Mouse (Mus musculus) cortical plate, adult 2 months (tissue): ENCODE data around the gene Btbd3. TPM values are rescaled to one million over a fixed set of nuclear protein-coding genes. Genes with fewer than 3 reads are reported as not detected.

Source experiments
- H3K27ac ChIP-seq: fragments of 200-500 bp; 2 replicates; pipeline ENCODE4 v1.5.1; 2012; ENCODE audit warnings: low read length, control low read depth, inconsistent platforms; ENCODE audit not compliant: insufficient read depth
- H3K4me1 ChIP-seq: fragments of 200-500 bp; 2 replicates; pipeline ENCODE4 v1.6.1; 2011; ENCODE audit warnings: low read length; ENCODE audit not compliant: control insufficient read depth, insufficient read depth
- H3K4me3 ChIP-seq: fragments of 200-500 bp; 2 replicates; pipeline ENCODE4 v1.5.1; 2011; ENCODE audit warnings: mild to moderate bottlenecking, low read length, control low read depth; ENCODE audit not compliant: insufficient read depth
- CTCF ChIP-seq: fragments of 200-500 bp; IDR thresholded peaks from 2 replicates; pipeline ENCODE4 v1.5.1; 2011; ENCODE audit warnings: mild to moderate bottlenecking, control low read depth, low read length; ENCODE audit not compliant: insufficient read depth; ENCODE audit errors: extremely low read depth
- POLR2A ChIP-seq: fragments of 200-500 bp; IDR thresholded peaks from 2 replicates; pipeline ENCODE4 v1.6.1; 2011; ENCODE audit warnings: mild to moderate bottlenecking, low read length, control low read depth; ENCODE audit not compliant: insufficient read depth; ENCODE audit errors: extremely low read depth
- polyA plus RNA-seq: library from polyadenylated mRNA; depleted of rRNA; stranded (reverse); fragments of >200 nt; gene quantifications from 2 replicates; pipeline ENCODE4 v1.2.3, GENCODE M21; 2012

Btbd3 gene
- polyA plus RNA-seq, 1 experiment, result 76.4 TPM

GRCm38 (mm10) chr2:138365391-138365790 is 109.0 kb downstream of the Btbd3 start:
- TF ChIP-seq CTCF, result no peak
- no peak for TF ChIP-seq POLR2A
- Histone ChIP-seq H3K4me3 (no peak overlapping the region), H3K27ac (no peak overlapping the region), H3K4me1 (no peaks in the 10 kb centered on the region; the same call in 1 of the 2 replicates)

DNA sequence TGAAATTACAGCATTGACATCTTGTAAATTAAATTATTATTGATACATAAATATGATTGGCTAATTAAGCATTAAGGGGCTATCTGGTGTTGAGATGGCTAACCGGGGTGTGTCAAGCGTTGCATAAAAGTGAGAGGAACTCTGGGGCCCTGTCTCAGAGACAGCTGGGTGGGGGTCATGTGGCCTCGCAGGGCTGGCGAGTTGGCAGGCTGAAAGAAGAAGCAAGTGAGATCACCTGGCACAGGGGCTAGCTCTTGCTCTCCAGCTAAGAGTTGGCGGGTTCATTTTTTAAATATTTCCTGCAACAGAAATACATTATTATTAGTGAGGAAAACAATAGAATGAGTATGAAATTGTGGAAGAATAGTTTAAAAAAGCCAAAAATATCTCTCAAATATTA is 118.2 kb downstream of the Btbd3 start:
- H3K27ac ChIP-seq, result no peak overlapping the region
- no peaks in the 10 kb centered on the region for H3K4me1 ChIP-seq
- TF ChIP-seq CTCF (no peak), POLR2A (no peak)
- no peak overlapping the region for H3K4me3 ChIP-seq

DNA sequence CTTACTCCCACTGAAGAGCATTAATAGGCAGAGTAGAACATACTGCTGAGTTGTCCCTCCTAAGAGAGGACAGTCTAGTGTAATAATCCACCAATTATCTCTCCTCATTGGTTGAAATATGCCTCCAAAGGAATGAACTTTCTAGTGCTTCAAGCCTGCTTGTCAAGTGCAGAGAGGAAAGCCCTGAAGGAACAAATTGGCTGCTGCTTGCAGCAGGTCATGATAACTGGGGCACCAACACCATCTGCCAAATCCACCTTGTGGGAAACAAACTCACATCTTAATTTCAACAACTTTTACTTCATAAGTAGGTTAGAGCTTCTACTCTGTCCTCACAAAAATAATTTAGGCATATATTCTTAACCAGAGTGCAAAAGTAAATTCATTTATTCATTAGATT is 122.5 kb downstream of the Btbd3 start:
- Histone ChIP-seq H3K27ac (no peak overlapping the region), H3K4me3 (no peak overlapping the region), H3K4me1 (no peaks in the 10 kb centered on the region)
- no peak for TF ChIP-seq CTCF
- TF ChIP-seq POLR2A, result no peak

GRCm38 (mm10) chr2:138384762-138385161 is 128.4 kb downstream of the Btbd3 start:
- no peaks in the 10 kb centered on the region for H3K4me1 ChIP-seq
- no peak overlapping the region for H3K4me3 ChIP-seq
- no peak overlapping the region for H3K27ac ChIP-seq
- TF ChIP-seq POLR2A (no peak), CTCF (no peak)

DNA sequence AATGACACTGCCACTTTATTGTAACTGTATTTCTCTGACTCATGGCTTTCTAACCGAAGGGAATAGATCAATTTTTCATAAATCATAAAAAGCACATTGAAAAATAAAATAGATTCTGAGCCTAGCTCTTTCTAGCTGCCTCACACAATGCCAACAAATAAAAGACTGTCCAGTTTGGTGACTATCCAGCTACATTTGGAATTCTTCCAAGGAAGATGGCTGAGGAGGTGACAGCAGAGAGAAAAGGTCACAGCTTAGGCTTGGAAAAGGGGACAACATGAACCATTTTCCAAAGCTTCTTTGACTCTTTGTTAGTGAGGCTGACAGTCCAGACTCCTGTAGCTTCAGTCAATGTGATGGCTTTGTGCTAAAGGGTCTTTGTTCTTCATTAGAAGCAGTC is 132.2 kb downstream of the Btbd3 start:
- Histone ChIP-seq H3K4me1 (no peaks in the 10 kb centered on the region), H3K4me3 (no peak overlapping the region), H3K27ac (no peak overlapping the region)
- no peak for TF ChIP-seq POLR2A
- no peak for TF ChIP-seq CTCF

DNA sequence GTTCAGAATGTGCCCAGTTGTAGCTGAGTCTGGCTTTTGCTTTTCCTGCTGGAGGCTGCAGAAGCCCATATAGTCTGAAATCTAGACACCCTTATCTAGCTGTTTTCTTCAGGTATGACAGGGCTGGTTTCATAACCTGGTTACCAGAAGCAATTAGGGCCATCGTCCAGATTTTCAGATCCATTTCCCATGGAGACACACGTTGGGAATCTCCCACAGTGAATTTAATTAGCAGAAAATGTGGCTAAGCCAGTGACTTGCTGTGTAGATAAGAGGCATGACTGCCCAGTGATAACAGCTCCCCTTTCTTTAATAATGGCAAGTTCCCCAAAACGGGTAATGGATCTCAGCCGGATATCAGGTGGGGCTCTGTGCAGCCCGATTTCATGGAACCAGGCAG is 146.7 kb downstream of the Btbd3 start:
- Histone ChIP-seq H3K4me3 (no peak overlapping the region), H3K27ac (no peak overlapping the region), H3K4me1 (no peaks in the 10 kb centered on the region; the same call in 1 of the 2 replicates)
- no peak for TF ChIP-seq POLR2A
- TF ChIP-seq CTCF, result no peak

DNA sequence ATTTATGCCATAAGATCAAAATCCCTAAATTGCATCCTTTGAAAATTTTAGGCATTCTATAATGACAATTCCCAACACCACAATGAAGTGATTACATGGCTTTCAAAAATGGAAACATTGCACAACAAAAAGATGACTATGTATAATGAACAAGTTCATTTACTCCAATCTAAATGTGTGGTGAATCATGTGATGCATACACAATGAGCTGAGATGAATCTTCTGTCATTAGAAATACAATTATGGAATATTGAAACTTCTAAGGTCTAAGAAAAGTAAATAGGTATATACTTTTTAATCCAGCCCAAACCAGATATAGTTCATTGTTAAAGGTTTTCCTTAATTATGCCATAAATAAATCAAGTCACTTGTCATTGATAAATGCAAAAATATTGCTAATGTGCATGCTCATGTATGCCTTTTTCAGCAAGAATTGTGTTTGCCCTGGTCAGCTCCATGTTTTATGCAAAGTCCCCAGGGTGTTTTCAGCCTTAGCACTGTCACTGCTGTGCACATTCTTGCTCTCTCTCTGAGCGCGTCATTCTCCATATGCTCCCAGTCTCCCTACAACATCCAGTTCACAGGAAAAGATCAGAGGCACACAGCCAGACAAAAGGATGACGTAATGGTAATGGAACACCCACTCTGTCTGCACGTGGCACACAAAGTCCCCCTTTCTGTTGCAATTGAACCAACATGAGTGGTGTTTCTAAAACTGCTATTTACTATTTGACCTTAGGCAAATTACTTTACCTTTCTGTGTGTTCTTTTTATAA is 149.6 kb downstream of the Btbd3 start:
- H3K4me1 ChIP-seq, result no peaks in the 10 kb centered on the region; the same call in 1 of the 2 replicates
- TF ChIP-seq POLR2A, result no peak
- no peak for TF ChIP-seq CTCF
- H3K4me3 ChIP-seq, result no peak overlapping the region
- H3K27ac ChIP-seq, result no peak overlapping the region

DNA sequence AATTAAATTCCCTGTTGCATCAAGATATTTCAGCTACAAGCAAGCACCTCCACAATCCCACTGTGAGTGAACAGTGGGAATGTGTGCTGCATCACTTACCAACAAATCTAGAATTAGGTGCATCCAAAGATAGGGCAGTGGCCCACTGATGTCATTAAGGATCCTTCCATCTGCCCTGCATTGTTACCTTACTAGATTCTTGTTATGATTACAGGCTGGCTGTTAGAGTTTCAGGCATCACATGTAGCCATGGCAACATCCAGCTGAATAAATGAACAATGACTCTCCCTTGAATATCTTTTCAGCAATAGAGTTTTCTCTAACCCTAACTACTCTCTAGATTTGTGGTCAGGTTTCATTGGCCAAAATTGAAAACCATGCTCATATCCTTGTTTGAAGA is 150.3 kb downstream of the Btbd3 start:
- H3K4me1 ChIP-seq, result no peaks in the 10 kb centered on the region; the same call in 1 of the 2 replicates
- no peak overlapping the region for H3K27ac ChIP-seq
- no peak for TF ChIP-seq POLR2A
- TF ChIP-seq CTCF, result no peak
- no peak overlapping the region for H3K4me3 ChIP-seq

- TF ChIP-seq CTCF (no peak), POLR2A (no peak)
- Histone ChIP-seq H3K27ac (no peak overlapping the region), H3K4me3 (no peak overlapping the region), H3K4me1 (no peaks in the 10 kb centered on the region)
Measured at GRCm38 (mm10) chr2:138412537-138412936, 156.2 kb downstream of the Btbd3 start.

DNA sequence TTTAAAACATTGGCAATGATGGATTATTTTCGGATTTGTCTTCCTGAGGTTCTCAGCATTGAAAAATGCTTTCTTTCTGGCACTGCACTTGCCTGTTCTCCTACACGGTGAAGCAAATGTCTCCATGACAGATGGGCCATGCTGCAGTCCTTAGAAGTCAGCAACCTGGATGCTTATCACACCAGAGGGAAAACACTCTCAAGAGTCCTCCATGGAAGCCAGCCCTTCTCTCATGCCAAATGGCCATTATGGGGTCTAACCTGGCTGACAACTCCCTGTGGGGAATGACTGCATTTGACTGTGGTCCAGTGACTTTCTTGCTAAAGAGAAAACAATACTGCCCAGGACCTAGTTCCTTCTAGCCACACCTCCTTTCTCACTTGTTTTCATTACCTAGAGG is 166.0 kb downstream of the Btbd3 start:
- Histone ChIP-seq H3K4me1 (no peaks in the 10 kb centered on the region), H3K4me3 (no peak overlapping the region), H3K27ac (no peak overlapping the region)
- no peak for TF ChIP-seq POLR2A
- TF ChIP-seq CTCF, result no peak

- Histone ChIP-seq H3K27ac (no peak overlapping the region), H3K4me3 (no peak overlapping the region), H3K4me1 (no peaks in the 10 kb centered on the region)
- no peak for TF ChIP-seq CTCF
- no peak for TF ChIP-seq POLR2A
Measured at GRCm38 (mm10) chr2:138431991-138432390, 175.6 kb downstream of the Btbd3 start.
